Mouse (Mus musculus) forebrain, postnatal 0 days (tissue): ENCODE results near the gene Cnga2. TPM values are rescaled to one million over a fixed set of nuclear protein-coding genes. Genes with fewer than 3 reads are reported as not detected.

Experiments used
- ATAC-seq: fragments of 200-750 bp; cut with Nextera tagmentation; 2 replicates; pipeline ENCODE4 v1.8.0; 2017; ENCODE audit warnings: mild to moderate bottlenecking, moderate library complexity
- DNase-seq: peaks from one replicate; pipeline ENCODE4 v3.0.0-alpha.2; 2015
- H3K27ac ChIP-seq: fragments of 300-500 bp; sonication (generic); 2 replicates; pipeline ENCODE4 v1.5.1; 2014; ENCODE audit warnings: low read depth, mild to moderate bottlenecking, antibody characterized with exemption, low read length, moderate library complexity, mixed read lengths
- H3K27me3 ChIP-seq: fragments of 300-500 bp; sonication (generic); 2 replicates; pipeline ENCODE4 v1.6.1; 2014; ENCODE audit warnings: mild to moderate bottlenecking, low read length, mixed read lengths; ENCODE audit not compliant: insufficient read depth
- H3K36me3 ChIP-seq: fragments of 300-500 bp; sonication (generic); 2 replicates; pipeline ENCODE4 v1.6.1; 2014; ENCODE audit warnings: mild to moderate bottlenecking, moderate library complexity; ENCODE audit not compliant: insufficient read depth
- H3K4me1 ChIP-seq: fragments of 300-500 bp; sonication (generic); 2 replicates; pipeline ENCODE4 v1.6.1; 2014; ENCODE audit warnings: antibody characterized with exemption; ENCODE audit not compliant: insufficient read depth
- H3K4me2 ChIP-seq: fragments of 300-500 bp; sonication (generic); 2 replicates; pipeline ENCODE4 v1.6.1; 2014; ENCODE audit warnings: low read depth, mild to moderate bottlenecking, moderate library complexity
- H3K4me3 ChIP-seq: fragments of 300-500 bp; sonication (generic); 2 replicates; pipeline ENCODE4 v1.5.1; 2014; ENCODE audit warnings: low read depth, low read length, mixed read lengths
- H3K9ac ChIP-seq: fragments of 300-500 bp; sonication (generic); 2 replicates; pipeline ENCODE4 v1.6.1; 2014; ENCODE audit warnings: mild to moderate bottlenecking
- H3K9me3 ChIP-seq: fragments of 300-500 bp; sonication (generic); 2 replicates; pipeline ENCODE4 v1.6.1; 2016; ENCODE audit warnings: low read length
- CTCF ChIP-seq: sonication (generic); IDR thresholded peaks from 2 replicates; pipeline ENCODE4 v1.5.1; 2016; ENCODE audit warnings: antibody characterized with exemption, control low read depth, low read depth
- WGBS: fragments of 180-500 bp; shearing (Covaris S2); extraction: QIAGEN DNeasy Blood & Tissue Kit; methylation state at CpG from one replicate; pipeline ENCODE4 v1.1.7; 2014; 5-methylcytosine and 5-hydroxymethylcytosine counted together
- polyA plus RNA-seq: library from polyadenylated mRNA; unstranded; fragments of >200 nt; fragmentation: Nextera tagmentation; extraction: Ambion mirVana; gene quantifications from 2 replicates; pipeline ENCODE4 v1.2.1, GENCODE M21; 2015
- total RNA-seq: library from RNA; depleted of rRNA; stranded (reverse); fragments of >200 nt; gene quantifications from 2 replicates; pipeline ENCODE4 v1.2.3, GENCODE M21; 2014; rRNA removed

The Cnga2 gene
- total and polyA plus RNA-seq, 2 experiments from 2014 or later: 0.06 to 0.24 TPM

DNA sequence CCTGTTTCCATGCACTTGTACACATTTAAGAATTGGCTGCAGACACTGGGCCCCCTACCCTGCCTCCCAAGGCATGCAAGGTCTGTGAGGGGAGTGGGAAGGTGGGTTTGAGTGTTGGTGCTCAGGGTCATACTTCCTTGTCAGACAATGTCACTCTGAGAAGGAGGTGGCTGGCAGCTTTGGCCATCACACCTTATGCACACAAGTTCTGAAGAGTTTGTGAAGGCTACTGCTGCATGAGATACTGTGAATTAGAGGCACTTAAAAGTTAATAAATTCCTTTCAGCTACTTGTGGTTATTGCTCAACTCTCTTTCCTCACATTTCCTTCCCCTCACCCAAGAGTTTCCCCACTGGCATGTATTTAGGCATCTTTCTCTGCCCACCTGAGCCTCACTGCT, 18.3 kb downstream of the Cnga2 start:
- H3K27me3 ChIP-seq: no peaks in the 10 kb centered on the region
- H3K36me3 ChIP-seq: no peaks in the 10 kb centered on the region
- H3K4me2 ChIP-seq: no peak overlapping the region
- H3K4me3 ChIP-seq: no peak overlapping the region
- H3K27ac ChIP-seq: no peak overlapping the region
- H3K9ac ChIP-seq: no peak overlapping the region
- DNase-seq (no peak), ATAC-seq (no peak)
- no peaks in the 10 kb centered on the region for H3K9me3 ChIP-seq
- no peaks in the 10 kb centered on the region for H3K4me1 ChIP-seq
- TF ChIP-seq CTCF: no peak

DNA sequence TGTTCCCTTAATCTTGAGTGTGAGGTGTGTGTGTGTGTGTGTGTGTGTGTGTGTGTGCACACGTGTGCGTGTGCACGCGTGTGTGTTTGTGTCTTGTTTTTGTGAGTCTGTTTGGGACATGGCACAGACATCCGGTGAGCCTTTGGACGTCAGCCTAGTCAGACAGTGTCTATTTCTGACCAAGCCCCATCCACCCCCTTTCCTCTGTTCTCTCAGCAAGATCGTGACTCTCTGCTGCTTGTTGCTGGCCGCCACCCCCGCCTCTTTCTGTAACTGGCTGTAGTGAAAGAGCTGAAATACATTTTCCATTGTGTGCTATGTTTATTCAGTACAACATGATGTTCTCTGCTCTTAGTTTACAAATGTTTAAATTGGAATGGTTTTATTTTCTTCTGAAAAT, 20.6 kb downstream of the Cnga2 start:
- ATAC-seq (peak; percentile 80), DNase-seq (peak; percentile 3)
- no peak for TF ChIP-seq CTCF
- H3K4me1 ChIP-seq: no peaks in the 10 kb centered on the region
- no peak overlapping the region for H3K4me2 ChIP-seq
- WGBS: 65% methylated on average over 9 of the region's 9 CpGs
- no peaks in the 10 kb centered on the region for H3K27me3 ChIP-seq
- H3K36me3 ChIP-seq: no peaks in the 10 kb centered on the region
- no peak overlapping the region for H3K9ac ChIP-seq
- H3K27ac ChIP-seq: no peak overlapping the region
- no peak overlapping the region for H3K4me3 ChIP-seq
- no peaks in the 10 kb centered on the region for H3K9me3 ChIP-seq

DNA sequence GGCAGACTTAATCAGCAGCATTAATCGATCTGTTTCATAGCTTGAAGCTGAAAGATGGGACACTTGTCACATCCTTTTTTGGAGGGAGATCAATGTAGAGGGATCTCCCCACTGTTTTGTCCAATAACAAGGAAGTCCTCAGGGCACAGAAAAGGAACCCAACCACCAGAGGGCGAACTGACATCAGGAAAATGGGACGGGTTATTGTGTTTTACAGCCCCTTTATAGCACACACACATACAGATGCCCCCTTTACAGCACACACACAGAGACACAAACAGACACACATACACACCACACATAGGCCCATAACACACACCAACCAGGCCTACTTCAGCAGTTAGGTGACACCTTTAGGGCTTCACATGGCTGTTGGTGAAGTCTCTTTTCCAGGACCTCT, 21.2 kb downstream of the Cnga2 start:
- peak; percentile 26 for DNase-seq
- no peak for ATAC-seq
- Histone ChIP-seq H3K27me3 (no peaks in the 10 kb centered on the region), H3K36me3 (no peaks in the 10 kb centered on the region), H3K4me3 (no peak overlapping the region), H3K4me2 (no peak overlapping the region), H3K9ac (no peak overlapping the region), H3K4me1 (no peaks in the 10 kb centered on the region), H3K27ac (no peak overlapping the region), H3K9me3 (no peaks in the 10 kb centered on the region)
- 31% methylated on average over 3 of the region's 3 CpGs for WGBS
- TF ChIP-seq CTCF: peak; percentile 54

- Histone ChIP-seq H3K36me3 (no peaks in the 10 kb centered on the region), H3K9ac (no peak overlapping the region), H3K4me1 (no peaks in the 10 kb centered on the region), H3K27me3 (no peaks in the 10 kb centered on the region), H3K4me3 (no peak overlapping the region), H3K4me2 (no peak overlapping the region), H3K27ac (no peak overlapping the region), H3K9me3 (no peaks in the 10 kb centered on the region)
- TF ChIP-seq CTCF: no peak
- DNase-seq: no peak
- 77% methylated on average over 1 of the region's 1 CpGs for WGBS
- ATAC-seq: no peak
Observed at GRCm38 (mm10) chrX:72022241-72022640, 30.6 kb downstream of the Cnga2 start.

DNA sequence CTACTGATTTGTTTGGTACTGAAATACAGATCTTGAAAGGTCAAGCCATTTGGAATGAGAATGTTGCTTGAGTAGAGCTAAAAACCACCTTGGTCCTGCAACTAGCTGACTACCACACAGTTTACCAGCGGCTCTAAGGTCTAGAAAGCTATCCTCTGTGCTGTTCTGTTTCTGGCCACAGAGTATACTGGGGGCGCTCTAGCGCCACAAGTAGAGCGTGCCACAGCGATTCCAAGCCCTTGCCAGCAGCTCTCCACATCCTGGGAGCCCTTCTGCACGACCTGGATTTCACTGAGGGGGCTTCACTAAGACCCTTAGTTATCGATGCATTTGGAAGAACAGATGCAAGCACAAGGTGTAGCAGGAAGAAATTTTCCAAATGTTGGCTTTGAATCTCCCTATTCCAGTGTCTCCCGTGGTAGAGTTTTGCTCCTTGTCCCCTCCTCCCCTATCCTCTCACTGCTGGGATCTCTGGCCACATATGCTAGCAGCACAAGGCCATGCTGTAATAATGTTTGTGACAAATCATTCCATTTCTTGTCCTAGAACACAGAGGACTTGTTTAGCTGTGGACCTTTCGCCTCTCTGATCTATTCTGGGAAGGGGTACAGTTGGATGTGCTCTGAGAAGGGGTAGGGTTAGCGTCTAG, 31.2 kb downstream of the Cnga2 start:
- Histone ChIP-seq H3K27ac (no peak overlapping the region), H3K9me3 (no peaks in the 10 kb centered on the region), H3K4me3 (no peak overlapping the region), H3K4me1 (no peaks in the 10 kb centered on the region), H3K36me3 (no peaks in the 10 kb centered on the region), H3K4me2 (no peak overlapping the region), H3K27me3 (no peaks in the 10 kb centered on the region), H3K9ac (no peak overlapping the region)
- TF ChIP-seq CTCF: peak; percentile 61
- 44% methylated on average over 10 of the region's 10 CpGs for WGBS
- DNase-seq (peak; percentile 55), ATAC-seq (peak; percentile 74)

DNA sequence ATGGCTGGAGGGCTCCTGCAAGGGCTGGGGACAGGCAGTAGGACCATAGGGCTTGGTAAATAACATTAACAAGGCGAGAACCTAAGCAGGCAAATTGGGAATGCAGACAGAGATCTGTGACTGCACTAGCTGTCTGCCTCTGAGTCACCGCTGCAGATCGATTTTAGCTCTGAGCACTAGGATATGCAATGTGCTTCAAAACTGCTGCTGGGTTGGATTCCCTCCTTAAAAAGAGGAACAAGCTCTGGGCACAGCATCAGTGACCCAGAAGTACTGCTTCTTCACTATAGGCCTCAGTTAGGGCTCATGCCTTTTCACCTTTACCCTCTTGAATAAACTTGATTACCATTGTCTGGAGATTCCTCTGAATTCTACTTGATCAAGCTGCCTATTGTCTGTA, 31.9 kb downstream of the Cnga2 start:
- Histone ChIP-seq H3K4me3 (no peak overlapping the region), H3K4me2 (no peak overlapping the region), H3K9me3 (no peaks in the 10 kb centered on the region), H3K9ac (no peak overlapping the region), H3K27me3 (no peaks in the 10 kb centered on the region), H3K27ac (no peak overlapping the region), H3K36me3 (no peaks in the 10 kb centered on the region), H3K4me1 (no peaks in the 10 kb centered on the region)
- no peak for TF ChIP-seq CTCF
- DNase-seq: no peak
- 76% methylated on average over 3 of the region's 3 CpGs for WGBS
- no peak for ATAC-seq

DNA sequence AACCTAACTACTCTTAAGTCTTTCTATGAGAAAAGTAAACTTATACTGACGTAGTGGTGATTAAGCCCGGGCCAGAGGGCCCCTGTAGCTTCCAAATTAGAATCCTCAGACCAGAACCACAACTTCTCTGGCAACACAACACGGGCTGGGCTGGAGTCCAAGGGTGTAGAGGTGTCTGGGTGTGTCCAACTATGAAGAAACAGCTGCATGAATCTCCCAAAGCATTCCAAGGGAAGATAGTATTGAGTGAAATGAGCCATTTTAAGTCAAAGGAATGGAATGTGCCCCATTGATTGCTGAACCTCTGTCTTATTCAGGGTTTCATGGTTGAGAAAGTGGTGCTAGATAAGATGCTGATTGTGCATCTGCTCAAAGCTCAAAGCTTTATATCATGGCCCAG, 52.4 kb downstream of the Cnga2 start:
- ATAC-seq (no peak), DNase-seq (no peak)
- no peaks in the 10 kb centered on the region for H3K9me3 ChIP-seq
- H3K27ac ChIP-seq: no peak overlapping the region
- H3K4me2 ChIP-seq: no peak overlapping the region
- H3K4me1 ChIP-seq: no peaks in the 10 kb centered on the region
- no peak for TF ChIP-seq CTCF
- H3K36me3 ChIP-seq: no peaks in the 10 kb centered on the region
- no peak overlapping the region for H3K4me3 ChIP-seq
- H3K9ac ChIP-seq: no peak overlapping the region
- no peaks in the 10 kb centered on the region for H3K27me3 ChIP-seq
- WGBS: 69% methylated on average over 3 of the region's 3 CpGs

DNA sequence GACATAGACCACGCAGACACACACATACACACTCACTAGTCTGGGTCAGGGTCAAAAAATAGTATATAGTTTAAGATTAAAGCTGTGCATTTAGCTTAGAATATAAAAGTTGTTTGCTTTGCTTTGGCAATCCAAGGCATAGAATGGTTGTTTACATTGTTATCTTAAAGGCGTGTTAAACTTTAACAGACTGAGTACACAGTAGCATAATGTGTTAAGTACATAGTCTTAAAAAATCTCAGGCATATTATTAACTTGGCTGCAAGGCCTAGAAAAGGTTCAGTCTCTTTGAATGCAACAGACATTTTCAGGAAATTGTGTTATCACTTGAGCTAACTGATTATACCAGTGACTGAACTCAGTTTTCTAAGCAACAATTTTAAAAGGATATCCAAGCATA, 56.3 kb downstream of the Cnga2 start:
- Histone ChIP-seq H3K9me3 (no peaks in the 10 kb centered on the region), H3K36me3 (no peaks in the 10 kb centered on the region), H3K27me3 (no peaks in the 10 kb centered on the region), H3K9ac (no peak overlapping the region), H3K4me2 (no peak overlapping the region), H3K4me3 (no peak overlapping the region), H3K4me1 (no peaks in the 10 kb centered on the region), H3K27ac (no peak overlapping the region)
- ATAC-seq (no peak), DNase-seq (no peak)
- TF ChIP-seq CTCF: no peak
- 80% methylated on average over 2 of the region's 2 CpGs for WGBS

Other genes with a start within 250 kb of the Cnga2 start
- 18.3 and 22.8 TPM in 2 replicates for gene Vma21, start 175.9 kb upstream of the Cnga2 start, total RNA-seq
- 57.4 and 70.3 TPM in 2 replicates for gene Vma21, start 175.9 kb upstream of the Cnga2 start, polyA plus RNA-seq
- 0.57 and 1.8 TPM in 2 replicates for gene Gm1141, start 70.8 kb upstream of the Cnga2 start, total RNA-seq
- 0.15 and 0.19 TPM in 2 replicates for gene Gm1141, start 70.8 kb upstream of the Cnga2 start, polyA plus RNA-seq
- gene Prrg3, start 29.2 kb upstream of the Cnga2 start, total RNA-seq: 16.8 and 16.9 TPM in 2 replicates
- 3.6 and 7.5 TPM in 2 replicates for gene Prrg3, start 29.2 kb upstream of the Cnga2 start, polyA plus RNA-seq
- 0.23 and 0.81 TPM in 2 replicates for gene Fate1, start 18.9 kb upstream of the Cnga2 start, total RNA-seq
- gene Fate1, start 18.9 kb upstream of the Cnga2 start, polyA plus RNA-seq: not detected in 2 replicates
- not detected in 2 replicates for gene Magea4, start 230.2 kb downstream of the Cnga2 start, total RNA-seq
- not detected in 2 replicates for gene Magea4, start 230.2 kb downstream of the Cnga2 start, polyA plus RNA-seq